Mouse (Mus musculus) thymus, postnatal 14 days (tissue): Measurements from ENCODE around the gene Ccdc71.

ENCODE experiments used
- DNase-seq: peaks from one replicate; pipeline ENCODE4 v3.0.0; 2021

Gene Ccdc71

GRCm38 (mm10) chr9:108460319-108461178 lies at the start of gene Ccdc71:
Gene Ccdc71 (plus strand): TSS chr9:108460527.
- peak; percentile 92 for DNase-seq

DNA sequence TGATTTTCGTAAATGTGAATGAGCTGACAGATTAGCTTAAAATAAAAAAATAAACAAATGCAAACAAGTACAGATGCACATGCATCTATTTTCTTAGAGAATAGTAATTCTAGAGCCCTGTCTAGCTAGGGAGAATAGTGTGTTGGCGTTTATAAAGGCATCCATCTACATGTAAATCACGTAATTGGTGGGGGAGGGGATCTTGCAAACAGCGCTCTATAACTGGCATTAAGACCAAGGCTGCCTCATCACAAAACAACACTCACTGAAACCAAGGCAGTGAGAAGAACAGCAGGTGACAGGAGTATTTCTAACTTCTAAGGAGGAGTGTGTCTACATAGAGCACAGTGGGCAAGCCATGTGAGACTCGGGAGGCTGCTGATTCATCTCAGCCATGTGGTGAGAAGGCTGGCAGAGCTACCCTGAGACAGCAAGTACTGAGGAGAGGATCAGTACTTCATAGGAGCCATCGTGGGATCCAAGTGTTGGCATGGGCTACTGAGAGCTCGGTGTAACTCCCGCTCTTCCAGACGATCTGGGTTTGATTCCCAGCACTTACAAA lies 48.9 kb upstream of the Ccdc71 start:
- no peak for DNase-seq

GRCm38 (mm10) chr9:108412221-108412620 lies 48.1 kb upstream of the Ccdc71 start:
- peak; percentile 32 for DNase-seq

- no peak for DNase-seq
These were observed 31.9 kb upstream of the Ccdc71 start, which contains the start of gene Ccdc36 for GRCm38 (mm10) chr9:108428384-108428783. Gene Ccdc36 (minus strand): TSS chr9:108428484.

GRCm38 (mm10) chr9:108431431-108432067 lies 28.8 kb upstream of the Ccdc71 start:
- no peak for DNase-seq

DNA sequence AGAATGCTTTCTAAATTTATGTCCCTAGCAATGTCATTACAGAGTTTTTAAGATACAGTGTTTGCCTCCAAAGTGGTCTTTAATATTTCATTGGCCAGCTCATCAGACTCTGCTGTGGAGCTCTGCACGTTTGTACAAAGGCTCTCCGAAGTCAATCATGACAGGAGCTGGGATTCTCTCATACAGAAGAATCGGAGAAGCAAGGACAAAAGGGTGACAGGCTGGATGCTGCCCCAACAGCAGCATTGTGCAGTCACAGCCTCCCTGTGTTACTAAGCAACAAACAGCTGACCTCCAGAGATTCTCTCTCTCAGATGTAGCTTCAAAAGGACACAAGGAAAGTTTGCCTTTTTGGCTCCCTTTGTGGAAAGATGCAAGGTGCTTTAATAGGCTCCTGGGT lies 24.1 kb upstream of the Ccdc71 start, which contains the start of gene BC048562:
TSS of gene BC048562 (plus strand) at position 301 of the 400 bp plus-strand sequence.
- DNase-seq: no peak

DNA sequence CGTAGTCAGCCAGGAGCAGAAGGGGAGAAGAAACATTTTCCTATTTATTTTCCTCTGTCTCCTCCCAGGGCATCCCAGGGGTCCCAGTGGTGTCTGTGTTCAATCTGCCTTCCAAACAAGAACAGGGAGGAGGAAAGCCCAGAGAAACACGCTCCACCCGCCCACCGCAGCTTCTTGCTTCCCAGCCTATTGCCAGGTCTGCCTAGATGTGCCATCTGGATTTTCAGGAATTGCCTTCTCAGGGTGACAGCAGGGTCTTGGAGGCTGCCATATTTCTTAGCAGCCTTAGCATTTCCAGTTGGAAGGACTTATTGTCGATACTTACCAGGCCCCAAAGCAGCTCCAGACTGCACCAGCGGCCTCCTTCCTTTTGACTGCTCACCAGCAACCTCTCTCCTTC lies 21.2 kb upstream of the Ccdc71 start:
- DNase-seq: no peak

GRCm38 (mm10) chr9:108440485-108440884 lies 19.8 kb upstream of the Ccdc71 start:
- no peak for DNase-seq

GRCm38 (mm10) chr9:108441236-108441919 lies 18.9 kb upstream of the Ccdc71 start:
- no peak for DNase-seq

DNA sequence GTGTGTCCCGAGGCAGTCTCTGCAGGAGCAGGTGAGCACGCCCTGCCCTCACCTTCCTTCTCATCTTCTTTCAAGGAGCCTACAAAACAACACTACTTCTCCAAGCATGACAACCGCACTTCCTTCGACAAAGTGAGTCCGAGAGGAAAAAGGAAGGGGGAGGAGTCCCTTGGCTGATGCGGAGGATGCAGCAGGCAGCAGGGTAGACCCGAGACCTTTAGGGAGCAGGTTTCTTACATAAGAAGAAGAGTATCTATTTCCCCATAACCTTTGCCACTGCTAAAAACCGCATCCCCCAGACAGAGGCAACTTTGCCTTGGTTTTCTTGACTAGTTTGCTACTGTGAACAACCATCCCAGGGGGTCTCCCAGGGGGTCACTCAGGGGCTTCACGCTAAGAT lies 15.2 kb upstream of the Ccdc71 start:
- DNase-seq: peak; percentile 28

- no peak for DNase-seq
These were observed 10.5 kb upstream of the Ccdc71 start for GRCm38 (mm10) chr9:108449860-108450259.

- DNase-seq: no peak
These were observed 9.8 kb upstream of the Ccdc71 start for GRCm38 (mm10) chr9:108450292-108451169.

DNA sequence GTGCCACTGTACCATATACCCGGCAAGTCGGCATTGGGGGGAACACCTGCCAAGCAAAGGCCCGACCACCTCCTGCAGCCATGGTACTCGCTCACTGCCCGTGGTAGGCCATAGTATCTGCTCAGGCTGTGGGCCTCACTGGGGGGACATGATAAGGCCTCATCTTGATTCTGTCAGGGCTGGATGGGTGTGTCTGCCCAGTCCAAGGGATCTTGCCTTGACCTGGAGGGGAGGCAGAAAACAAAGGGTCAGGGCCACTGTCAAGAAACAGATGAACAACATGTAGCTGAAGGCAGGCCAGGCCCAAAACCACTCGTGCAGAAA lies 9.2 kb upstream of the Ccdc71 start:
- DNase-seq: no peak

GRCm38 (mm10) chr9:108451519-108452160 lies 8.7 kb upstream of the Ccdc71 start:
- no peak for DNase-seq

- DNase-seq: peak; percentile 88
These were observed 7.9 kb upstream of the Ccdc71 start for GRCm38 (mm10) chr9:108452291-108452906.

DNA sequence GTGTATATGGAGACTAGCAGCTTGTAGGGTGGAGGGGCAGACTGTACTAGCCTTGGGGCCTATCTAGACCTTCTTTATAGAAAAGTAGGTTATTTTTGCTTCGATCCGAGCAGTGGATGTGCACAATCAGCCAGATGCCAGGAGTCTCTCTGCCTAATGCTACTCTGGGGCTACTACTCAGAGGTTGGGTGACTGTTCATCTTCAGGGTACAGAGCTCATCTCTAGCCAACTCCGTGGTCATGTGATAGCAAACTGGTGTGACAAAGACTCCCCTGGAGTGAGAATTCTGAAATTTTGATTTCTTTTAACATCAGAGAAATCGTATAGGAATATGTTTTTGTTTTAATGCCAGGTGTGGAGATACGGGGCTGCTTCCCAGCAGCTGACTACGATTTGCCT lies 7.4 kb upstream of the Ccdc71 start:
- DNase-seq: no peak

GRCm38 (mm10) chr9:108453458-108453857 lies 6.9 kb upstream of the Ccdc71 start:
- no peak for DNase-seq

DNA sequence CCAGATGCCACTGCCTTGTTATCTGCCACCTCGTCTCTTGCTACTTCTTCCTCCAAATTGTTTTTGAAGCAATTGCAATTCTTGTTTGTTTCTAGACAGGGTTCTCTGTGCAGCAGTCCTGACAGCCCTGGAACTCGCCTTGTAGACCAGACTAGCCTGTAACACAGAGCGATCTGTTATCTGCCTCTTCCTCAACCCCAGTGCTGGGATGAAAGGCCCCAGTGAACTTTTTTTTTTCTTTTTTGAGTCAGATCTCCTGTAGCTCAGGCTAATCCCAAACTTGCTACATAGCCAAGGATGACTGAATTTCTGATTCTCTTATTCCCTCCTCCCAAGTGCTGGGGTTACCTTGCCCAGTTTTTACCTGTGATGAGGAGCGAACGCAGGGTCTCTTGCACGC lies 5.9 kb upstream of the Ccdc71 start:
- DNase-seq: no peak

GRCm38 (mm10) chr9:108455747-108456571 lies 4.4 kb upstream of the Ccdc71 start:
- DNase-seq: no peak

DNA sequence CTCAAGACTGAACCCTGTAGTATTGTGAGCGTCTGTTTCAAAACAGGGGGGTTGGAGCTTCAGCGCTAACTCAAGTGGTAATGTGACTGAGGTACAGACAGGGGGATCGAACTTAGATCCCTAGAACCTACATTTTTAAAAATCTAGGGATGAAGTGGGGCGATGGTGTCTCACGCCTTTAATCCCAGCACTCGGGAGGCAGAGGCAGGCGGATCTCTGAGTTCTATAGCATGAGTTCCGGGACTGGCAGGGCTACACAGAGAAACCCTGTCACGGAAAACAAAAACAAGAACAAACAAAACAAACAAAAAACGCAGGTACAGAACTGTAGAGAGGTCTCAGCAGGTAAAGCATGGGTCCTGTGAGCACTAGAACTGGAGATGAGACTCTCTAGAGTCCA lies 3.4 kb upstream of the Ccdc71 start:
- no peak for DNase-seq
